ENCODE assay signal across 19 mouse cellular contexts in genomic region chr16:23978495-23978894, GRCm38 (mm10). TPM values are rescaled to one million over a fixed set of nuclear protein-coding genes. Genes with fewer than 3 reads are reported as not detected.
"Had no signal": no experiment of that assay in that cellular context is flagged by ENCODE, and none has a peak within 500 bp of the region (broad histone marks: within the 10 kb centered on the region; RNA-seq: fewer than 3 reads in every experiment).

No protein-coding gene starts in this region.

- H3K27ac ChIP-seq: limb, embryonic 12.5 days; liver, embryonic 14.5 days; midbrain, embryonic 15.5 days had no signal

- H3K4me3 ChIP-seq: limb, embryonic 12.5 days; megakaryocyte, embryonic 14.5 days; midbrain, embryonic 15.5 days had no signal

- DNase-seq: kidney, postnatal 25 days; liver; lung, adult 2 months; right cerebral cortex, postnatal 14 days; thymus, postnatal 36 days had no signal

- ATAC-seq: midbrain, embryonic 15.5 days had no signal

RNA-seq across cellular contexts. Expression of gene Gm37419, which starts 9.8 kb away (rescaled TPM):
- total RNA-seq: layer of hippocampus, postnatal 10 days; left cerebral cortex, postnatal 36 days; monocyte, adult 5-6 weeks had no signal
- polyA plus RNA-seq: kidney, embryonic 16.5 days; limb, embryonic 12.5 days; liver, embryonic 14.5 days; lung, adult 2 months; macrophage; midbrain, embryonic 11.5 days; midbrain, embryonic 15.5 days; neural tube, embryonic 14.5 days; small intestine, adult 2 months; stomach, embryonic 16.5 days; thymus, postnatal 0 days had no signal

RNA-seq across cellular contexts. Expression of gene Rtp2, which starts 46.3 kb away (rescaled TPM):
- total RNA-seq: left cerebral cortex, postnatal 36 days; monocyte, adult 5-6 weeks had no signal
- polyA plus RNA-seq: kidney, embryonic 16.5 days; limb, embryonic 12.5 days; liver, embryonic 14.5 days; lung, adult 2 months; macrophage; midbrain, embryonic 11.5 days; neural tube, embryonic 14.5 days; small intestine, adult 2 months; stomach, embryonic 16.5 days; thymus, postnatal 0 days had no signal
